ENCODE assay signal across 24 mouse cellular contexts in genomic region chr13:119277308-119277948, GRCm38 (mm10).
DNase-seq lines count a peak whose midpoint lies in the region; ATAC-seq and TF ChIP-seq lines count a peak whose summit lies in the region.
"Had no signal": no experiment of that assay in that cellular context is flagged by ENCODE, and none has a peak within 500 bp of the region (broad histone marks: within the 10 kb centered on the region; RNA-seq: fewer than 3 reads in every experiment).

No protein-coding gene starts in this region.

- TF ChIP-seq CTCF in hindbrain, postnatal 0 days (IDR thresholded peaks at IDR 0.05; ENCODE audit: low read depth), result no peak

- H3K9ac ChIP-seq in hindbrain, postnatal 0 days (replicated peaks; ENCODE audit: low read length), result no peak overlapping the region
- no peak overlapping the region for H3K9ac ChIP-seq in hindbrain, embryonic 14.5 days
- H3K9ac ChIP-seq: embryonic facial prominence, embryonic 12.5 days; forebrain, embryonic 15.5 days; hindbrain, embryonic 12.5 days; intestine, embryonic 15.5 days; lung, embryonic 14.5 days had no signal

- no peaks in the 10 kb centered on the region for H3K36me3 ChIP-seq in hindbrain, postnatal 0 days (ENCODE audit: insufficient read depth, low read length)
- H3K36me3 ChIP-seq in hindbrain, embryonic 14.5 days (replicated peaks; ENCODE audit: control insufficient read depth, insufficient read depth), result no peaks in the 10 kb centered on the region
- H3K36me3 ChIP-seq: embryonic facial prominence, embryonic 12.5 days; forebrain, embryonic 15.5 days; G1E; hindbrain, embryonic 12.5 days; intestine, embryonic 15.5 days had no signal

- WGBS in hindbrain, postnatal 0 days, result 57% methylated on average over 13 of the region's 13 CpGs
- WGBS in hindbrain, embryonic 14.5 days, result 61% methylated on average over 13 of the region's 13 CpGs

- no peak overlapping the region for H3K4me3 ChIP-seq in hindbrain, postnatal 0 days (ENCODE audit: low read length)
- no peak overlapping the region for H3K4me3 ChIP-seq in hindbrain, embryonic 14.5 days (replicated peaks; ENCODE audit: low read length)
- H3K4me3 ChIP-seq: embryonic facial prominence, embryonic 12.5 days; erythroblast, embryonic 14.5 days; forebrain, embryonic 15.5 days; hindbrain, embryonic 12.5 days; intestine, embryonic 15.5 days had no signal

- H3K9me3 ChIP-seq in hindbrain, postnatal 0 days (ENCODE audit: low read length), result no peaks in the 10 kb centered on the region
- H3K9me3 ChIP-seq in hindbrain, embryonic 14.5 days (ENCODE audit: control insufficient read depth, low read length), result no peaks in the 10 kb centered on the region
- H3K9me3 ChIP-seq: embryonic facial prominence, embryonic 12.5 days; forebrain, embryonic 15.5 days; G1E; hindbrain, embryonic 12.5 days; intestine, embryonic 15.5 days had no signal

- no peaks in the 10 kb centered on the region for H3K4me1 ChIP-seq in hindbrain, postnatal 0 days (ENCODE audit: insufficient read depth, low read length)
- no peaks in the 10 kb centered on the region for H3K4me1 ChIP-seq in hindbrain, embryonic 14.5 days (replicated peaks; ENCODE audit: control insufficient read depth, insufficient read depth, low read length)
- H3K4me1 ChIP-seq: embryonic facial prominence, embryonic 12.5 days; hindbrain, embryonic 12.5 days; intestine, embryonic 15.5 days had no signal

- peak; percentile 1 for DNase-seq in cerebellum, adult 8-10 months
- DNase-seq in cerebellum, postnatal 4 days (ENCODE audit: low spot score in 2 of 2), result no peak
- DNase-seq in hindbrain, postnatal 0 days (ENCODE audit: low spot score), result peak; percentile 23
- DNase-seq in hindbrain, embryonic 14.5 days (ENCODE audit: low spot score), result no peak
- peak; percentile 21 to 39 for DNase-seq in cerebellum, postnatal 14 days
- peak; percentile 7 to 16 for DNase-seq in layer of hippocampus, postnatal 25 days (ENCODE audit: extremely low spot score in 1 of 2, low spot score in 1 of 2)
- DNase-seq in neural tube, embryonic 10.5 days (ENCODE audit: extremely low spot score, low spot score), result no peak
- no peak for DNase-seq in adrenal gland, postnatal 10 days
- DNase-seq: adrenal gland, postnatal 14 days; gastrocnemius, postnatal 36 days; kidney, adult 9 months; lung, embryonic 14.5 days; lung, postnatal 4 days; right cerebral cortex, postnatal 4 days; thymus, postnatal 25 days had no signal

- no peaks in the 10 kb centered on the region for H3K27me3 ChIP-seq in hindbrain, postnatal 0 days (ENCODE audit: insufficient read depth, low read length)
- no peaks in the 10 kb centered on the region for H3K27me3 ChIP-seq in hindbrain, embryonic 14.5 days (ENCODE audit: control insufficient read depth, insufficient read depth, low read length)
- H3K27me3 ChIP-seq: embryonic facial prominence, embryonic 12.5 days; forebrain, embryonic 15.5 days; hindbrain, embryonic 12.5 days; intestine, embryonic 15.5 days had no signal

- ATAC-seq in hindbrain, postnatal 0 days, result peak; percentile 49; the same call in 1 of the 2 replicates
- ATAC-seq in hindbrain, embryonic 14.5 days (ENCODE audit: low FRiP score), result no peak
- ATAC-seq: activated CD4-positive, CD25-positive, alpha-beta regulatory T cell, adult 4 months; forebrain, embryonic 15.5 days; intestine, embryonic 15.5 days had no signal

- H3K4me2 ChIP-seq in hindbrain, postnatal 0 days (ENCODE audit: low read depth, low read length), result no peak overlapping the region
- no peak overlapping the region for H3K4me2 ChIP-seq in hindbrain, embryonic 14.5 days (replicated peaks)
- H3K4me2 ChIP-seq: embryonic facial prominence, embryonic 12.5 days; forebrain, embryonic 15.5 days; hindbrain, embryonic 12.5 days; intestine, embryonic 15.5 days; liver, embryonic 11.5 days; lung, embryonic 14.5 days; midbrain, embryonic 11.5 days had no signal

- H3K27ac ChIP-seq in hindbrain, postnatal 0 days, result no peak overlapping the region
- H3K27ac ChIP-seq in hindbrain, embryonic 14.5 days, result no peak overlapping the region
- H3K27ac ChIP-seq: embryonic facial prominence, embryonic 12.5 days; forebrain, embryonic 15.5 days; hindbrain, embryonic 12.5 days; intestine, embryonic 15.5 days had no signal

Comparison
In these comparisons a context has a peak if more than half of its experiments do, and no peak if none do; other contexts are left out.
1. DNase-seq: peak in cerebellum, adult 8-10 months (single experiment), hindbrain, postnatal 0 days (single experiment), cerebellum, postnatal 14 days (2 of 2) and layer of hippocampus, postnatal 25 days (2 of 2); none in cerebellum, postnatal 4 days (0 of 2), hindbrain, embryonic 14.5 days (single experiment), neural tube, embryonic 10.5 days (single experiment) and adrenal gland, postnatal 10 days (single experiment).